Comparison of ENCODE assay signal across 9 mouse cellular contexts in genomic region chr12:8496679-8497313, GRCm38 (mm10). TPM values are rescaled to one million over a fixed set of nuclear protein-coding genes. Genes with fewer than 3 reads are reported as not detected.
DNase-seq lines count a peak whose midpoint lies in the region; ATAC-seq and TF ChIP-seq lines count a peak whose summit lies in the region.
"Had no signal": no experiment of that assay in that cellular context is flagged by ENCODE, and none has a peak within 500 bp of the region (broad histone marks: within the 10 kb centered on the region; RNA-seq: fewer than 3 reads in every experiment).

No protein-coding gene starts in this region.

- ATAC-seq in forebrain, embryonic 12.5 days (ENCODE audit: low FRiP score) = no peak
- ATAC-seq in stomach, embryonic 14.5 days (ENCODE audit: insufficient number of reproducible peaks, insufficient read depth, low FRiP score, low read depth) = no peak
- ATAC-seq: inflammation-experienced regulatory T-cells, adult 6 months; Patski had no signal

- no peaks in the 10 kb centered on the region for H3K9me3 ChIP-seq in forebrain, embryonic 12.5 days
- no peaks in the 10 kb centered on the region for H3K9me3 ChIP-seq in limb, embryonic 10.5 days (replicated peaks)
- H3K9me3 ChIP-seq in stomach, embryonic 14.5 days (ENCODE audit: control insufficient read depth, low read depth, low read length) = no peaks in the 10 kb centered on the region

- H3K36me3 ChIP-seq in forebrain, embryonic 12.5 days (replicated peaks) = no peaks in the 10 kb centered on the region
- no peaks in the 10 kb centered on the region for H3K36me3 ChIP-seq in limb, embryonic 10.5 days
- H3K36me3 ChIP-seq in stomach, embryonic 14.5 days (ENCODE audit: control insufficient read depth, insufficient read depth, low read length) = no peaks in the 10 kb centered on the region

- peak overlapping the region; percentile 26; the same call in 1 of the 2 replicates for H3K9ac ChIP-seq in forebrain, embryonic 12.5 days
- 0 out of 2 replicates have a peak overlapping the region, but pooled peaks have one; percentile 6 for H3K9ac ChIP-seq in stomach, embryonic 14.5 days (replicated peaks; ENCODE audit: low read depth, low read length)

- 23% methylated on average over 2 of the region's 2 CpGs for WGBS in lung, adult 2 months
- 39% methylated on average over 2 of the region's 2 CpGs for WGBS in forebrain, embryonic 12.5 days
- WGBS in limb, embryonic 10.5 days = 40% methylated on average over 2 of the region's 2 CpGs
- 44% methylated on average over 2 of the region's 2 CpGs for WGBS in stomach, embryonic 14.5 days

- no peak for TF ChIP-seq CTCF in lung, adult 2 months (IDR thresholded peaks at IDR 0.05; ENCODE audit: insufficient read depth, low read length)

- peak overlapping the region; percentile 93 for H3K4me2 ChIP-seq in forebrain, embryonic 12.5 days
- peak overlapping the region; percentile 82 for H3K4me2 ChIP-seq in stomach, embryonic 14.5 days (replicated peaks; ENCODE audit: low read depth, low read length)

- peak; percentile 42; the same call in 1 of the 2 replicates for TF ChIP-seq POLR2A in lung, adult 2 months (IDR thresholded peaks at IDR 0.05; ENCODE audit: borderline replicate concordance, extremely low read depth, low read depth, low read length)

- no peaks in the 10 kb centered on the region for H3K27me3 ChIP-seq in forebrain, embryonic 12.5 days
- H3K27me3 ChIP-seq in limb, embryonic 10.5 days (ENCODE audit: low read depth, poor library complexity, severe bottlenecking) = no peaks in the 10 kb centered on the region
- H3K27me3 ChIP-seq in stomach, embryonic 14.5 days (ENCODE audit: control insufficient read depth, insufficient read depth, low read length) = no peaks in the 10 kb centered on the region
- H3K27me3 ChIP-seq: Patski had no signal

- DNase-seq in lung, adult 2 months = no peak
- no peak for DNase-seq in lung, postnatal 14 days
- no peak for DNase-seq in limb, embryonic 10.5 days (ENCODE audit: low spot score)
- no peak for DNase-seq in layer of hippocampus, postnatal 25 days (ENCODE audit: extremely low spot score in 1 of 2, low spot score in 1 of 2)
- no peak for DNase-seq in ovary, postnatal 14 days (ENCODE audit: low spot score)

- H3K4me1 ChIP-seq in lung, adult 2 months (ENCODE audit: control insufficient read depth, insufficient read depth, low read length) = peaks cover 15% of the 10 kb centered on the region
- H3K4me1 ChIP-seq in forebrain, embryonic 12.5 days = peaks cover 42% of the 10 kb centered on the region
- peaks cover 51% of the 10 kb centered on the region for H3K4me1 ChIP-seq in limb, embryonic 10.5 days
- peaks cover 39% of the 10 kb centered on the region for H3K4me1 ChIP-seq in stomach, embryonic 14.5 days (ENCODE audit: control insufficient read depth, insufficient read depth, low read length)

- peak overlapping the region; percentile 37 for H3K4me3 ChIP-seq in lung, adult 2 months (replicated peaks; ENCODE audit: extremely low read depth, low read depth, low read length)
- H3K4me3 ChIP-seq in forebrain, embryonic 12.5 days (replicated peaks) = peak overlapping the region; percentile 16; the same call in 1 of the 2 replicates
- H3K4me3 ChIP-seq in limb, embryonic 10.5 days = peak overlapping the region; percentile 17; the same call in 1 of the 2 replicates
- peak overlapping the region; percentile 78; the same call in 1 of the 2 replicates for H3K4me3 ChIP-seq in stomach, embryonic 14.5 days (ENCODE audit: low read depth, low read length)

- 0 out of 2 replicates have a peak overlapping the region, but pooled peaks have one; percentile 27 for H3K27ac ChIP-seq in forebrain, embryonic 12.5 days
- no peak overlapping the region for H3K27ac ChIP-seq in limb, embryonic 10.5 days
- H3K27ac ChIP-seq in stomach, embryonic 14.5 days (ENCODE audit: low read length) = peak overlapping the region; percentile 86

RNA-seq across cellular contexts. Expression of gene Rhob, which starts 3.0 kb away (rescaled TPM):
- polyA plus RNA-seq in lung, adult 2 months (2012; rRNA removed) = 324 and 526 TPM in 2 replicates
- polyA plus RNA-seq in forebrain, embryonic 12.5 days (2016; fragmentation: Nextera tagmentation; extraction: Ambion mirVana) = 44.9 and 55.5 TPM in 2 replicates
- polyA plus RNA-seq in limb, embryonic 10.5 days (2016; fragmentation: Nextera tagmentation; extraction: Ambion mirVana) = 14.7 and 16.7 TPM in 2 replicates
- polyA plus RNA-seq in stomach, embryonic 14.5 days (2014; fragmentation: Nextera tagmentation; extraction: Ambion mirVana) = 52.8 and 58.5 TPM in 2 replicates
- total RNA-seq in layer of hippocampus, postnatal 25 days (2021) = 100 to 1,000 TPM; 336 to 418 TPM

Comparison
In these comparisons a context has a peak if more than half of its experiments do, and no peak if none do; other contexts are left out.
1. H3K4me3 ChIP-seq: peak in every context shown above with its lines; median percentile 78 in stomach, embryonic 14.5 days; 37 in lung, adult 2 months; 17 in limb, embryonic 10.5 days; 16 in forebrain, embryonic 12.5 days.